Mouse (Mus musculus): ENCODE results near the gene Ddx23.

DNA sequence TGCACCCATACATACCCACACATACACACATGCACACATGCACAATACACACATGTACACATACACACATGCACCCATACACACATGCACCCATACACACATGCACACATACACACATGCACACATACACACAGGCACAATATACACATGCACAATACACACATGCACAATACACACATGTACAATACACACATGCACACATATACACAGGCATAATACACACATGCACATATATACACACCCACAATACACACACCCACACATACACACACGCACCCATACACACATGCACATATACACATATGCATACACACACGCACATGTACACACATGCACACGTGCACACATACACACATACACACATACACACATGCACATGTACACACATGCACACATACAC lies 50.5 kb downstream of the Ddx23 start:
- no peak for TF ChIP-seq CTCF (IDR thresholded peaks at IDR 0.05; ENCODE audit: low read depth, low read length)
- no peak for TF ChIP-seq GATA1 (IDR thresholded peaks at IDR 0.05; ENCODE audit: borderline replicate concordance, low read length)

All from G1E (cell line).